ENCODE assay signal across 12 mouse cellular contexts in the genomic region with DNA sequence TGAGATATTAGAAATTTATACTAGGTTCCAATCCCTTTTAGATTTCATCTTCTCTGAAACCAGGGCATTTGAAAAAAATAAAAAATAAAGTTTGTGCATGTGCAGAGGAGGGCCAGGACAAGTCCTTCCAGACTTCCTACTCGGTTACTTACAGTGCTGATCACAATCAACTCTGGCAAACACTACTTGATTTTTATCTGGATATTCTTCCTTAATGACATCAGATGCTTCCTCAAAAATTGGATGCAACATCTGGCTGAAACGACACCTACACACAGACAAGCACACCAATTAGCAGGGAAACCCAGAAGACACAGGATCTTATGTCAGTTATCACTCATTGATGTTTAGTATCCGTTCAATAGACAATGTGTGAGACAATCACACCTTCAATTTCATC.
"Had no signal": no experiment of that assay in that cellular context is flagged by ENCODE, and none has a peak within 500 bp of the region (broad histone marks: within the 10 kb centered on the region; RNA-seq: fewer than 3 reads in every experiment).

No protein-coding gene starts in this region.

- DNase-seq: left cerebral cortex, postnatal 4 days; liver; liver, embryonic 13.5 days; liver, postnatal 0 days; lung, adult 18-20 months; lung, adult 2 months; lung, embryonic 14.5 days; lung, postnatal 10 days; lung, postnatal 14 days; lung, postnatal 36 days; lung, postnatal 4 days; midbrain, embryonic 14.5 days had no signal
